Mouse (Mus musculus) embryonic fibroblast, embryonic 13.5 days (primary cell): ENCODE results near the gene Ccdc97.

Experiments
- CTCF ChIP-seq: IDR thresholded peaks from 2 replicates; pipeline ENCODE4 v1.5.1; 2011; ENCODE audit warnings: mild to moderate bottlenecking, control low read depth, low read length, moderate library complexity, borderline replicate concordance; ENCODE audit not compliant: insufficient read depth
- POLR2A ChIP-seq: IDR thresholded peaks from 2 replicates; pipeline ENCODE4 v1.6.1; 2011; ENCODE audit warnings: low read depth, mild to moderate bottlenecking, control low read depth, low read length, moderate library complexity

GRCm38 (mm10) chr7:25699851-25700250 is 19.0 kb downstream of the Ccdc97 start:
- no peak for TF ChIP-seq CTCF
- no peak for TF ChIP-seq POLR2A
